ENCODE assay signal across 27 mouse cellular contexts in genomic region chr19:8586350-8586749, GRCm38 (mm10). TPM values are rescaled to one million over a fixed set of nuclear protein-coding genes. Genes with fewer than 3 reads are reported as not detected.
DNase-seq lines count a peak whose midpoint lies in the region; ATAC-seq and TF ChIP-seq lines count a peak whose summit lies in the region.
"Had no signal": no experiment of that assay in that cellular context is flagged by ENCODE, and none has a peak within 500 bp of the region (broad histone marks: within the 10 kb centered on the region; RNA-seq: fewer than 3 reads in every experiment).

No protein-coding gene starts in this region.

- intact Hi-C loops in left cerebral cortex, postnatal 25 days (cut with DNase I), result no loop called here

- DNase-seq in frontal cortex, postnatal 36 days (ENCODE audit: low spot score in 2 of 2), result peak; percentile 28 to 52
- no peak for DNase-seq in frontal cortex, postnatal 25 days (ENCODE audit: low spot score in 2 of 2)
- no peak for DNase-seq in midbrain, embryonic 14.5 days
- DNase-seq in left cerebral cortex, postnatal 25 days (ENCODE audit: low spot score in 2 of 2), result peak; percentile 36 to 72
- DNase-seq: adrenal gland, postnatal 14 days; cerebellum, adult 9-10 months; embryo, embryonic 11 days; gastrocnemius, postnatal 36 days; lung, postnatal 10 days; spleen, adult 18-20 months had no signal

- no peaks in the 10 kb centered on the region for H3K4me1 ChIP-seq in midbrain, embryonic 15.5 days
- no peaks in the 10 kb centered on the region for H3K4me1 ChIP-seq in midbrain, embryonic 14.5 days (ENCODE audit: control insufficient read depth, insufficient read depth, low read length)
- H3K4me1 ChIP-seq in cortical plate, adult 2 months (ENCODE audit: control insufficient read depth, insufficient read depth, low read length), result peaks cover 4% of the 10 kb centered on the region
- H3K4me1 ChIP-seq in intestine, embryonic 15.5 days (replicated peaks), result no peaks in the 10 kb centered on the region
- H3K4me1 ChIP-seq: embryonic facial prominence, embryonic 15.5 days; hindbrain, embryonic 13.5 days; limb, embryonic 15.5 days; neural tube, embryonic 13.5 days; stomach, embryonic 15.5 days had no signal

- 40% methylated on average over 3 of the region's 3 CpGs for WGBS in midbrain, embryonic 15.5 days
- WGBS in midbrain, embryonic 14.5 days, result 52% methylated on average over 3 of the region's 3 CpGs
- WGBS in intestine, embryonic 15.5 days, result 48% methylated on average over 3 of the region's 3 CpGs

- H3K4me3 ChIP-seq in midbrain, embryonic 15.5 days, result no peak overlapping the region
- no peak overlapping the region for H3K4me3 ChIP-seq in midbrain, embryonic 14.5 days (replicated peaks; ENCODE audit: low read depth, low read length)
- no peak overlapping the region for H3K4me3 ChIP-seq in cortical plate, adult 2 months (ENCODE audit: insufficient read depth, low read length)
- no peak overlapping the region for H3K4me3 ChIP-seq in intestine, embryonic 15.5 days (replicated peaks)
- H3K4me3 ChIP-seq: embryonic facial prominence, embryonic 15.5 days; hindbrain, embryonic 13.5 days; limb, embryonic 15.5 days; neural tube, embryonic 13.5 days; stomach, embryonic 15.5 days had no signal

- no peaks in the 10 kb centered on the region for H3K9me3 ChIP-seq in midbrain, embryonic 15.5 days
- no peaks in the 10 kb centered on the region for H3K9me3 ChIP-seq in midbrain, embryonic 14.5 days (ENCODE audit: control insufficient read depth, low read length)
- H3K9me3 ChIP-seq in intestine, embryonic 15.5 days, result no peaks in the 10 kb centered on the region
- H3K9me3 ChIP-seq: embryonic facial prominence, embryonic 15.5 days; hindbrain, embryonic 13.5 days; limb, embryonic 15.5 days; neural tube, embryonic 13.5 days; stomach, embryonic 15.5 days had no signal

- ATAC-seq in midbrain, embryonic 15.5 days (replicated peaks), result 0 out of 2 replicates have a peak, but pooled peaks have one; percentile 54
- no peak for ATAC-seq in midbrain, embryonic 14.5 days (ENCODE audit: low FRiP score, low TSS enrichment)
- ATAC-seq in intestine, embryonic 15.5 days, result no peak
- ATAC-seq: activated CD4-positive, CD25-positive, alpha-beta regulatory T cell, adult 4 months; forebrain, embryonic 14.5 days; intestine, postnatal 0 days; Patski had no signal

- no peaks in the 10 kb centered on the region for H3K27me3 ChIP-seq in midbrain, embryonic 15.5 days (replicated peaks)
- no peaks in the 10 kb centered on the region for H3K27me3 ChIP-seq in midbrain, embryonic 14.5 days (ENCODE audit: control insufficient read depth, insufficient read depth, low read length)
- no peaks in the 10 kb centered on the region for H3K27me3 ChIP-seq in intestine, embryonic 15.5 days (replicated peaks)
- H3K27me3 ChIP-seq: embryonic facial prominence, embryonic 15.5 days; hindbrain, embryonic 13.5 days; limb, embryonic 15.5 days; neural tube, embryonic 13.5 days; stomach, embryonic 15.5 days had no signal

- H3K36me3 ChIP-seq in midbrain, embryonic 15.5 days (replicated peaks), result no peaks in the 10 kb centered on the region
- no peaks in the 10 kb centered on the region for H3K36me3 ChIP-seq in midbrain, embryonic 14.5 days (ENCODE audit: control insufficient read depth, insufficient read depth, low read length)
- no peaks in the 10 kb centered on the region for H3K36me3 ChIP-seq in intestine, embryonic 15.5 days
- H3K36me3 ChIP-seq: embryonic facial prominence, embryonic 15.5 days; hindbrain, embryonic 13.5 days; limb, embryonic 15.5 days; neural tube, embryonic 13.5 days; stomach, embryonic 15.5 days had no signal

- no peak for TF ChIP-seq POLR2A in cortical plate, adult 2 months (IDR thresholded peaks at IDR 0.05; ENCODE audit: extremely low read depth, insufficient read depth, low read length)

- no peak overlapping the region for H3K4me2 ChIP-seq in midbrain, embryonic 15.5 days
- no peak overlapping the region for H3K4me2 ChIP-seq in midbrain, embryonic 14.5 days (ENCODE audit: low read length)
- no peak overlapping the region for H3K4me2 ChIP-seq in intestine, embryonic 15.5 days (replicated peaks)
- H3K4me2 ChIP-seq: embryonic facial prominence, embryonic 15.5 days; hindbrain, embryonic 13.5 days; limb, embryonic 15.5 days; neural tube, embryonic 13.5 days; stomach, embryonic 15.5 days had no signal

- H3K9ac ChIP-seq in midbrain, embryonic 15.5 days, result no peak overlapping the region
- H3K9ac ChIP-seq in midbrain, embryonic 14.5 days (replicated peaks; ENCODE audit: low read length), result no peak overlapping the region
- H3K9ac ChIP-seq in intestine, embryonic 15.5 days, result no peak overlapping the region
- H3K9ac ChIP-seq: embryonic facial prominence, embryonic 15.5 days; hindbrain, embryonic 13.5 days; limb, embryonic 15.5 days; neural tube, embryonic 13.5 days; stomach, embryonic 15.5 days had no signal

- H3K27ac ChIP-seq in midbrain, embryonic 15.5 days, result no peak overlapping the region
- H3K27ac ChIP-seq in midbrain, embryonic 14.5 days (replicated peaks; ENCODE audit: low read depth, low read length), result no peak overlapping the region
- H3K27ac ChIP-seq in cortical plate, adult 2 months (ENCODE audit: insufficient read depth, low read length), result peak overlapping the region; percentile 87
- H3K27ac ChIP-seq in intestine, embryonic 15.5 days, result no peak overlapping the region
- H3K27ac ChIP-seq: embryonic facial prominence, embryonic 15.5 days; hindbrain, embryonic 13.5 days; kidney, postnatal 0 days; limb, embryonic 15.5 days; neural tube, embryonic 13.5 days; stomach, embryonic 15.5 days had no signal

- TF ChIP-seq CTCF in cortical plate, adult 2 months (IDR thresholded peaks at IDR 0.05; ENCODE audit: extremely low read depth, insufficient read depth, low read length), result no peak

RNA-seq across cellular contexts. Expression of gene Slc22a8, which starts 4.7 kb away (rescaled TPM):
- polyA plus RNA-seq in midbrain, embryonic 15.5 days (2015; fragmentation: Nextera tagmentation; extraction: Ambion mirVana), result 12.1 and 13.5 TPM in 2 replicates
- polyA plus RNA-seq in midbrain, embryonic 14.5 days (2014; fragmentation: Nextera tagmentation; extraction: Ambion mirVana), result 4.5 and 6.4 TPM in 2 replicates
- polyA plus RNA-seq in cortical plate, adult 2 months (2012; rRNA removed), result 23.4 and 23.9 TPM in 2 replicates
- 10 to 100 TPM; 11.7 to 15.1 TPM for total RNA-seq in left cerebral cortex, postnatal 25 days (2021)
- 0.05 TPM in 1 of 2 replicates, not detected in the other for polyA plus RNA-seq in intestine, embryonic 15.5 days (2015; fragmentation: Nextera tagmentation; extraction: Ambion mirVana)
- total RNA-seq: gastrocnemius, postnatal 36 days; megakaryocyte, adult 5-6 weeks had no signal
- polyA plus RNA-seq: Patski had no signal

RNA-seq across cellular contexts. Expression of gene Slc22a6, which starts 31.5 kb away (rescaled TPM):
- 15.3 and 19.7 TPM in 2 replicates for polyA plus RNA-seq in midbrain, embryonic 15.5 days (2015; fragmentation: Nextera tagmentation; extraction: Ambion mirVana)
- 8.0 TPM in 1 of 2 replicates, not detected in the other for polyA plus RNA-seq in midbrain, embryonic 14.5 days (2014; fragmentation: Nextera tagmentation; extraction: Ambion mirVana)
- polyA plus RNA-seq in cortical plate, adult 2 months (2012; rRNA removed), result 5.9 and 6.5 TPM in 2 replicates
- 1 to 10 TPM; 5.5 to 5.8 TPM for total RNA-seq in left cerebral cortex, postnatal 25 days (2021)
- polyA plus RNA-seq in intestine, embryonic 15.5 days (2015; fragmentation: Nextera tagmentation; extraction: Ambion mirVana), result 0.05 TPM in 1 of 2 replicates, not detected in the other
- total RNA-seq: adrenal gland, postnatal 14 days; gastrocnemius, postnatal 36 days; megakaryocyte, adult 5-6 weeks had no signal
- polyA plus RNA-seq: activated CD4-positive, CD25-positive, alpha-beta regulatory T cell, adult 4 months; heart, postnatal 0 days; liver, embryonic 16.5 days; Patski; stomach, embryonic 15.5 days; thymus, postnatal 0 days had no signal

Comparison
In these comparisons a context has a peak if more than half of its experiments do, and no peak if none do; other contexts are left out.
1. DNase-seq: peak in frontal cortex, postnatal 36 days (2 of 2) and left cerebral cortex, postnatal 25 days (2 of 2); none in frontal cortex, postnatal 25 days (0 of 2) and midbrain, embryonic 14.5 days (single experiment).